Mouse (Mus musculus) inflammation-experienced regulatory T-cells, adult 6 months (primary cell): ENCODE measurements around the gene Gins1. TPM values are rescaled to one million over a fixed set of nuclear protein-coding genes. Genes with fewer than 3 reads are reported as not detected.

Source experiments
- ATAC-seq: one replicate; pipeline ENCODE4 v1.8.0; 2017
- polyA plus RNA-seq, 3 experiments: library from polyadenylated mRNA; unstranded; fragments of 100-300 nt; shearing (Covaris generic); gene quantifications; one replicate each; pipeline ENCODE4 v1.2.1; 2017

The Gins1 gene
- polyA plus RNA-seq, 3 experiments from 2014 or later, result 4.6 to 21.8 (median 7.5) TPM

- ATAC-seq, result no peak
These were observed 58.0 kb downstream of the Gins1 start for GRCm38 (mm10) chr2:150963246-150963645.

- ATAC-seq, result no peak
These were observed 59.4 kb downstream of the Gins1 start for GRCm38 (mm10) chr2:150964641-150965040.

GRCm38 (mm10) chr2:150965951-150966350, 60.8 kb downstream of the Gins1 start:
- ATAC-seq, result no peak

- ATAC-seq, result no peak
These were observed 62.3 kb downstream of the Gins1 start for GRCm38 (mm10) chr2:150967491-150967890.

- no peak for ATAC-seq
These were observed 64.0 kb downstream of the Gins1 start for GRCm38 (mm10) chr2:150969231-150969630.

GRCm38 (mm10) chr2:150971856-150972255, 66.7 kb downstream of the Gins1 start:
- ATAC-seq, result no peak

- no peak for ATAC-seq
These were observed 67.5 kb downstream of the Gins1 start for GRCm38 (mm10) chr2:150972681-150973080.

GRCm38 (mm10) chr2:150973401-150974115, 68.4 kb downstream of the Gins1 start:
- no peak for ATAC-seq

- no peak for ATAC-seq
These were observed 71.7 kb downstream of the Gins1 start for GRCm38 (mm10) chr2:150976871-150977270.

- no peak for ATAC-seq
These were observed 72.5 kb downstream of the Gins1 start for GRCm38 (mm10) chr2:150977676-150978075.

GRCm38 (mm10) chr2:150978791-150979190, 73.6 kb downstream of the Gins1 start:
- ATAC-seq, result no peak

GRCm38 (mm10) chr2:150979861-150980620, 74.8 kb downstream of the Gins1 start:
- no peak for ATAC-seq

Other genes with a start within 250 kb of the Gins1 start
- gene Acss1, start 236.9 kb upstream of the Gins1 start, polyA plus RNA-seq, result 10 to 100 TPM in 2 of 3 experiments, 1 to 10 TPM in 1; 7.4 to 18.7 (median 13.7) TPM
- gene Vsx1, start 216.0 kb upstream of the Gins1 start, polyA plus RNA-seq, result not detected
- 10 to 100 TPM; 20.2 to 37.4 (median 35.8) TPM for gene Entpd6, start 156.4 kb upstream of the Gins1 start, polyA plus RNA-seq
- 10 to 100 TPM; 45.0 to 48.4 (median 46.1) TPM for gene Pygb, start 118.7 kb upstream of the Gins1 start, polyA plus RNA-seq
- gene Abhd12, start 659 bp upstream of the Gins1 start, polyA plus RNA-seq, result 10 to 100 TPM in 2 of 3 experiments, 1 to 10 TPM in 1; 8.9 to 20.2 (median 18.5) TPM
- 1 to 10 TPM in 1 of 3 experiments, under 1 TPM in 2; 0.53 to 1.2 (median 0.81) TPM for gene Ninl, start 134.0 kb downstream of the Gins1 start, polyA plus RNA-seq
- 10 to 100 TPM; 30.5 to 36.0 (median 31.3) TPM for gene Nanp, start 134.0 kb downstream of the Gins1 start, polyA plus RNA-seq
- gene Gm14151, start 186.9 kb downstream of the Gins1 start, polyA plus RNA-seq, result not detected
- not detected for gene Gm14147, start 192.8 kb downstream of the Gins1 start, polyA plus RNA-seq